Mouse (Mus musculus): ENCODE results near the gene Crim1.

- TF ChIP-seq CTCF (IDR thresholded peaks at IDR 0.05; ENCODE audit: control insufficient read depth, insufficient read depth, low read length) (no peak), POLR2A (IDR thresholded peaks at IDR 0.05; ENCODE audit: borderline replicate concordance, control insufficient read depth, low read depth, low read length) (no peak)
Observed at GRCm38 (mm10) chr17:78401311-78401710, 201.3 kb downstream of the Crim1 start.
